Mouse (Mus musculus) forebrain, postnatal 0 days (tissue): ENCODE data around the gene Gm7951. TPM values are rescaled to one million over a fixed set of nuclear protein-coding genes. Genes with fewer than 3 reads are reported as not detected.
"Not testable (repeated sequence)": the region's sequence is repeated elsewhere in the genome, so short reads cannot be mapped to it uniquely, and the experiment has no call there.

Source experiments
- ATAC-seq: fragments of 200-750 bp; cut with Nextera tagmentation; 2 replicates; pipeline ENCODE4 v1.8.0; 2017; ENCODE audit warnings: mild to moderate bottlenecking, moderate library complexity
- DNase-seq: peaks from one replicate; pipeline ENCODE4 v3.0.0-alpha.2; 2015
- H3K27ac ChIP-seq: fragments of 300-500 bp; sonication (generic); 2 replicates; pipeline ENCODE4 v1.5.1; 2014; ENCODE audit warnings: low read depth, mild to moderate bottlenecking, antibody characterized with exemption, low read length, moderate library complexity, mixed read lengths
- H3K27me3 ChIP-seq: fragments of 300-500 bp; sonication (generic); 2 replicates; pipeline ENCODE4 v1.6.1; 2014; ENCODE audit warnings: mild to moderate bottlenecking, low read length, mixed read lengths; ENCODE audit not compliant: insufficient read depth
- H3K36me3 ChIP-seq: fragments of 300-500 bp; sonication (generic); 2 replicates; pipeline ENCODE4 v1.6.1; 2014; ENCODE audit warnings: mild to moderate bottlenecking, moderate library complexity; ENCODE audit not compliant: insufficient read depth
- H3K4me1 ChIP-seq: fragments of 300-500 bp; sonication (generic); 2 replicates; pipeline ENCODE4 v1.6.1; 2014; ENCODE audit warnings: antibody characterized with exemption; ENCODE audit not compliant: insufficient read depth
- H3K4me2 ChIP-seq: fragments of 300-500 bp; sonication (generic); 2 replicates; pipeline ENCODE4 v1.6.1; 2014; ENCODE audit warnings: low read depth, mild to moderate bottlenecking, moderate library complexity
- H3K4me3 ChIP-seq: fragments of 300-500 bp; sonication (generic); 2 replicates; pipeline ENCODE4 v1.5.1; 2014; ENCODE audit warnings: low read depth, low read length, mixed read lengths
- H3K9ac ChIP-seq: fragments of 300-500 bp; sonication (generic); 2 replicates; pipeline ENCODE4 v1.6.1; 2014; ENCODE audit warnings: mild to moderate bottlenecking
- H3K9me3 ChIP-seq: fragments of 300-500 bp; sonication (generic); 2 replicates; pipeline ENCODE4 v1.6.1; 2016; ENCODE audit warnings: low read length
- WGBS: fragments of 180-500 bp; shearing (Covaris S2); extraction: QIAGEN DNeasy Blood & Tissue Kit; methylation state at CpG from one replicate; pipeline ENCODE4 v1.1.7; 2014; 5-methylcytosine and 5-hydroxymethylcytosine counted together
- polyA plus RNA-seq: library from polyadenylated mRNA; unstranded; fragments of >200 nt; fragmentation: Nextera tagmentation; extraction: Ambion mirVana; gene quantifications from 2 replicates; pipeline ENCODE4 v1.2.1, GENCODE M21; 2015
- total RNA-seq: library from RNA; depleted of rRNA; stranded (reverse); fragments of >200 nt; gene quantifications from 2 replicates; pipeline ENCODE4 v1.2.3, GENCODE M21; 2014; rRNA removed

Gm7951 gene
- total RNA-seq, result not detected in 2 replicates
- not detected in 2 replicates for polyA plus RNA-seq

DNA sequence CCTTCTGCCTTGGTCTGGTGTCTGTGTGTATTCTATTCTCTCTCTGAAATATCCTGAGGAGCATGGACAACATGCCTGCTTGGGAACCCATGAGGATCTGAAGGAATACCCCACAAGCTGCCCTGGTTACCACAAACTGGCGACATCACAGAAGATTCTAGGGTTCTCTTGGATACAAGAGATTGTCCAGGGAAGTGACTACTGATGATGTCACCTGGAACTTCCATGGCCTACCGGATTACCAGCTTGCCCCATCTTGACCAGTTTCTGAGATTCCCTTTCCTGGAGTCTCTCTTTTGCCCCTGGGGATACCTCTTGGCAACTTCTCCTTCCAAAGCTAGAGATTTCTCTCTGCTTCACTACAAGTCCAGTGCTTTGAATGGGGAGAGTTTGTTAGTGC, at the start of gene Gm7951:
Gene Gm7951, minus strand, starts transcription at position 101 of the 400 bp plus-strand sequence.
- H3K4me3 ChIP-seq, H3K4me2 ChIP-seq, H3K36me3 ChIP-seq, ATAC-seq, H3K9me3 ChIP-seq, DNase-seq, H3K9ac ChIP-seq, H3K27ac ChIP-seq, H3K4me1 ChIP-seq, H3K27me3 ChIP-seq: not testable (repeated sequence)
- no CpG with 5 or more reads among the region's 2 CpGs for WGBS

DNA sequence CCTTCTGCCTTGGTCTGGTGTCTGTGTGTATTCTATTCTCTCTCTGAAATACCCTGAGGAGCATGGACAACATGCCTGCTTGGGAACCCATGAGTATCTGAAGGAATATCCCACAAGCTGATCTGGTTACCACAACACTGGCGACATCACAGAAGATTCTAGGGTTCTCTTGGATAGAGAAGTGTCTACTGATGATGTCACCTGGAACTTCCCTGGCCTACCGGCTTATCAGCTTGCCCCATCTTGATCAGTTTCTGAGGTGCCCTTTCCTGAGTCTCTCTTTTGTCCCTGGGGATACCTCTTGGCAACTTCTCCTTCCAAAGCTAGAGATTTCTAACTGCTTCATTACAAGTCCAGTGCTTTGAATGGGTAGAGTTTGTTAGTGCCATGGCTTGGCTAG, 45.4 kb upstream of the Gm7951 start, which contains the start of gene Gm17027:
Gene Gm17027, minus strand, starts transcription at position 101 of the 400 bp plus-strand sequence.
- not testable (repeated sequence) for H3K4me2 ChIP-seq, H3K9me3 ChIP-seq, DNase-seq, H3K36me3 ChIP-seq, H3K27me3 ChIP-seq, H3K9ac ChIP-seq, ATAC-seq, H3K4me1 ChIP-seq, H3K27ac ChIP-seq, H3K4me3 ChIP-seq
- WGBS, result 77% methylated on average over 1 of the region's 2 CpGs

DNA sequence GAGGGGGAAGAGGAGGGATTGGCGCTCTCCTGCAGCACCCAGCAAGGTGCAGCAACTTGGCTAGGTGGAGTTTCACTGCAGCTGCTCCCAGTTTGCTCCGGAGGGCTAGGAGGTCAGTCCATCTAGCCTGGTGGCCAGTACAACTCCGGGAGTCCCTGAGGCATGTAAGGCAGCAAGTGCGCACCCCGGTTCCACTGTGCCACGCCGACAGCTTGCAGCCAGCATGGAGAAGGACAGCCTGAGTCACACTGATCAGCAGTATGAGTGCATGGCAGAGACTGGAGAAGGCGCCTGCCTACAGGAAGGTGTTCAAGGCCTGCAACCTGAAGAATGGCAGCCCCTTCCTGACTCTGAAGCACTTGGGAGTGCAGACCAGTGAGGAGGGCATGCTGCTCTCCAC, 17.4 kb upstream of the Gm7951 start:
- H3K4me2 ChIP-seq, H3K27ac ChIP-seq, H3K27me3 ChIP-seq, ATAC-seq, H3K9me3 ChIP-seq, H3K4me3 ChIP-seq, DNase-seq, H3K4me1 ChIP-seq, H3K36me3 ChIP-seq, H3K9ac ChIP-seq: not testable (repeated sequence)
- 79% methylated on average over 6 of the region's 8 CpGs for WGBS

DNA sequence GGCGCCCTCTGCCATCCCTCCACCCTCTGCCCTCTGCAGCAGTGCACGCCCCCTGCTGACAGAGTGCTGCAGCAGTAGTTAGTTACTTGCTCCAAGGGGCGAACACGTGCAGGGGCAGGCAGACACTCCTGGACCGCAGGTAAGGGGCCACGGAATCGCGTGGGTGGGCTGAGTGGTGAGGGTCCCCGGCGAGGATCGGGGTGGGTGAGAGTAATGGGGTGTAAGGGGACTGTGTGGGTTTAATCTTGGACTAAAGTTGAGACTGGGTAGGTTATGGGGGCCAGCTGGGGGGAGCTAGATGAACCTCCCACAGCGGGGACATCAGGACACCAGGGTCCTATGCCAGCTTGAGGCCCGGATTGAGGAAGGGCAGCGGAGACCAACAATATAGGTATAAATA, 16.6 kb upstream of the Gm7951 start:
- H3K4me3 ChIP-seq, H3K9me3 ChIP-seq, H3K9ac ChIP-seq, H3K27me3 ChIP-seq, H3K36me3 ChIP-seq, H3K4me2 ChIP-seq, DNase-seq, H3K4me1 ChIP-seq, ATAC-seq, H3K27ac ChIP-seq: not testable (repeated sequence)
- 61% methylated on average over 10 of the region's 14 CpGs for WGBS

Other genes starting within 250 kb of the Gm7951 start
- not detected in 2 replicates for gene Gm7980, start 210.1 kb downstream of the Gm7951 start, total RNA-seq
- not detected in 2 replicates for gene Gm7980, start 210.1 kb downstream of the Gm7951 start, polyA plus RNA-seq
- not detected in 2 replicates for gene 1700049E17Rik1, start 192.4 kb downstream of the Gm7951 start, total RNA-seq
- gene 1700049E17Rik1, start 192.4 kb downstream of the Gm7951 start, polyA plus RNA-seq, result not detected in 2 replicates
- gene 1700024B05Rik, start 173.4 kb downstream of the Gm7951 start, total RNA-seq, result not detected in 2 replicates
- gene 1700024B05Rik, start 173.4 kb downstream of the Gm7951 start, polyA plus RNA-seq, result not detected in 2 replicates
- not detected in 2 replicates for gene Gm6401, start 149.4 kb downstream of the Gm7951 start, total RNA-seq
- gene Gm6401, start 149.4 kb downstream of the Gm7951 start, polyA plus RNA-seq, result not detected in 2 replicates
- gene Gm3543, start 134.0 kb downstream of the Gm7951 start, total RNA-seq, result not detected in 2 replicates
- not detected in 2 replicates for gene Gm3543, start 134.0 kb downstream of the Gm7951 start, polyA plus RNA-seq
- gene Gm17027, start 45.3 kb upstream of the Gm7951 start, total RNA-seq, result not detected in 2 replicates
- gene Gm17027, start 45.3 kb upstream of the Gm7951 start, polyA plus RNA-seq, result not detected in 2 replicates
- not detected in 2 replicates for gene Gm3573, start 73.4 kb upstream of the Gm7951 start, total RNA-seq
- gene Gm3573, start 73.4 kb upstream of the Gm7951 start, polyA plus RNA-seq, result not detected in 2 replicates
- gene Gm17026, start 142.7 kb upstream of the Gm7951 start, total RNA-seq, result not detected in 2 replicates
- not detected in 2 replicates for gene Gm17026, start 142.7 kb upstream of the Gm7951 start, polyA plus RNA-seq
- not detected in 2 replicates for gene Gm9611, start 180.0 kb upstream of the Gm7951 start, total RNA-seq
- gene Gm9611, start 180.0 kb upstream of the Gm7951 start, polyA plus RNA-seq, result not detected in 2 replicates
- gene Gm7995, start 192.8 kb upstream of the Gm7951 start, total RNA-seq, result not detected in 2 replicates
- gene Gm7995, start 192.8 kb upstream of the Gm7951 start, polyA plus RNA-seq, result not detected in 2 replicates